Mouse (Mus musculus): ENCODE results near the gene Tssk4.
A peak's percentile ranks its signal among the peaks of the same experiment; 100 is the strongest.

Tssk4 gene

DNA sequence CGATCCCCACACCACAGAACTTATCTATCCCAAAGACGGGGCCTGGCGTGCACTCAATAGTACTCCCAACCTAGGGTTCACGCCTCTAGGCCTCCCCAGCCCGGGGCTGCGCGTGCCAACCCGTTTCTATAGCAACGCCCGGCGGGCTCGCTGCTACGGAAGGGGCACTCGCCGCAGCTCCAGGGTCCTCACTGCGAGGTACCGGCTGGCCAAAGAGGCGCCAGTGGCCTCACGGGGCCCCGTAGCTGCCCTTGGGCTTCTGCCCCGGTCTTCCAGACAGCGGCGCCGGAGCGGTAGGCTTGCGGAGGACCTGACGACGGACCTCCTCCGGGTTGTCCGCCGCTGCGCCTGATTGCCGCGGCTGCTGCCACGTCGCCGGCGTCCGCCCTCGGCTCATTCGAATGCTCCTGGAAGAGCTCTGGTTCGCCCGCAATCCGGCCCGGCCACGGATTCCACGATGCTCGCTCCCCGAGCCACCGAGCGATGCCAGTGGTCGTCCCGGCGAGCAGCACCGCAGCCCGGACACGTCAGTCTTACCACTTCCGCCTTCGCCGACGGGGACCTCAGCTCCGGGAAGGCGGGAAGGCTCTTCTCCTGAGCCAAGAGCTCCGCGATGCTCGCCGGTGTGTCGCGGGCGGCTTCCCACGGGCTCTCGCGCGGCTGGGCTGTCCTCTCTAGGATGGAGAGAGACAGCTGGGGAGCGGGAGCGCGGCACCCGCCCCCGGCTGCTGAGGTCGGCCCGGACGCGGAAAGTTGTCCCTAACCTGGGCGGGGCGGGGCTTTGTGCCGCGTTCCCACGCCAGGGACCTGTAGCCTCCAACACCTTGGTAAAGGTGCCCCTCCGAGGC lies 6.7 kb upstream of the Tssk4 start, which contains the start of gene Tm9sf1:
Tm9sf1 (minus strand) TSS at position 747 of the 848 bp plus-strand sequence.
- DNase-seq = peak; percentile 95

GRCm38 (mm10) chr14:55644261-55644888 lies 5.6 kb upstream of the Tssk4 start:
- peak; percentile 12 for DNase-seq

DNA sequence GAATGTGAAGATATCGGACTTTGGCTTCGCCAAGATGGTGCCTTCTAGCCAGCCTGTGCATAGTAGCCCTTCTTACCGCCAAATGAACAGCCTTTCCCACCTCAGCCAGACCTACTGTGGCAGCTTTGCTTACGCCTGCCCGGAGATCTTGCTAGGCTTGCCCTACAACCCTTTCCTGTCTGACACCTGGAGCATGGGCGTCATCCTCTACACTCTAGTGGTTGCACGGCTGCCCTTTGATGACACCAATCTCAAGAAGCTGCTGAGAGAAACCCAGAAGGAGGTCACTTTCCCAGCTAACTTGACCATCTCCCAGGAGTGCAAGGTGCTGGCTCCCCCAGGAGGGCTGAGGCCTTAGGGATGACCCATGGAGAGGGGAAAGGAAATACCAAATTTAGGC lies 1.5 kb downstream of the Tssk4 start:
- DNase-seq = no peak

GRCm38 (mm10) chr14:55656935-55657334 lies 7.0 kb downstream of the Tssk4 start:
- DNase-seq = no peak

DNA sequence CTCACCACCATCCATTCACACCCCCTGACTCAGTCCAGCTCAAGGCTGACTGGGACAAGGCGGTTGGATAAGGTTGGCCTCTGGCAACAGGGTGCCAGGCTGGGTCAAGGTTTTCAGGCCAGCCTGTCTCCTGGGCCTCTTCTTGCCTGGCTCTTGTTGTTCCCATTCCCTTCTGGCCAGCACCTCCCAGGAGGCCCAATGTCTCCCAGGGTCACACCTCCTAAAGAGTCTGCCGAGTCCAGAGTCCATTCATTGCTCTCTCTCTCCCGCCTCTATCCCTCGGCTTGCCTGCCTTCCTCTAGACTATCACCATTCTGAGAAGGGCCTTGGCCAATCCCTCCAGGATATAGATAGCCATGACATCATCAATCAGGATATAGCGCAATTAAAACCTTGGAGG lies 8.0 kb downstream of the Tssk4 start:
- DNase-seq = peak; percentile 51

GRCm38 (mm10) chr14:55659960-55660573 lies 10.1 kb downstream of the Tssk4 start, which contains the start of gene Mdp1:
TSS of gene Mdp1 (minus strand) at chr14:55660508.
- DNase-seq = peak; percentile 80

DNA sequence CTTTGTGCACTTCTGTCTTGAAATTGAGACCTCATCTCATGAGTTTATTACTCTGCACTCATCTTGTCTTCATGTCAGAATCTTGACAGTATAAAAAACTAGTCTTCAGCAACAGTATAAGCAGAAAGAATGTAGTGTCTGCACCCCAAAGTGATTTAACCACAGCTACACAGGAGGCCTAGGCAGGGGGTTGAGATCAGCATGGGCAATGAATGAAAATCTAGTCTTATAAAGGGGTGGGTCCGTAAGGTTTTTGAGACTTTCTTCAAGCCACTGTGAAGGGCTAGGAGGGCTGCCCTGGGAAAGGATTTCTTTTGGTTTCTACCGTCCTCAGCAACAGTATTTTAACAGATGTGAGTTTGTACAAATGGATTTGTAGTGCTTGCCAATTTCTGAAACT lies 10.7 kb downstream of the Tssk4 start:
- DNase-seq = no peak

- DNase-seq = no peak
These were observed 21.5 kb downstream of the Tssk4 start for GRCm38 (mm10) chr14:55671486-55671832.

DNA sequence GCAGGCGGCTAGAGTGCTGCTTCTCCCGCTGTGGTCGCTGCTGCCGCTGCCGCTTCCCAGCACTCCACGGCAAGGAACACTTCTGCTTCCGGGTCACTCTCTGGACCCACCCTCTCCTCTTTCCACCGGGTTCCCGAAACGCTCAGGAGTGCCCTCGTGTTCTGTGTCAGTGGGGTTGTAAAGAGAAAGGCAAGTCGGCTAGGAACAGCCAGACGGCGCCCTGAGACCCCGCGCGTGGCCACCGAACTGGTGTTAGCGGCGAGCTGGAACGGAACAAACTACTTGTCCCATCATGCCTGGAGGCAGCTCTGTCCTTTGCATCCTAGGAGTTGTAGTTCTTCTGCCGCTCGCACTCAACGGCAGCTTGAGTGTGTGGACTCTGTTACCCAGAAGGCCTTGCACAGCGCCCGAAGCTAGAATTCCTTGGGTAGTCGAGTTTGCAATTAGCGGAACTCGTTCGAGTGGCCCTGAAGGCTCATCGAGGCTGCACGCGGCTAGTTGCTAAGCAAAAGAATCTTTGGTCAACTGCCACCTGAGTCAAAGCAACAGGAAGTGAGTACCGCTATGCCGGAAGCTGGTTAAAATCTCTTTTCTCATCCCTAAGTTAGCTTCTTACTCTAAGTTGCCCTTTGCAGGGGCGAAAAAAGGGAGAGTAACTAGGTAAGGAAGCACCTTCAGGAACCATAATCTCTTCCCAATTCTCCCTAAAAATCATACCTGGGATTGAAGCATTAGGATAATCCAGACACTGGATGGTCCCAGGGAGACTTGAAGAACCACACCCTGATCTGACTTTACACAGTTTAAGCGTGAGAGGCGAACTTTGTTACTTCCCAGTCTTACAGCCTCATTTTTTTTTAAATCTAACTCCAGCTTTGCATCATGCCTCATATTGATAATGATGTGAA lies 22.1 kb downstream of the Tssk4 start, which contains the start of the genes Gmpr2 and Nedd8:
Gmpr2 (plus strand) TSS at position 109 of the 908 bp plus-strand sequence.
Nedd8 (minus strand) TSS at position 292 of the 908 bp plus-strand sequence.
- peak; percentile 95 for DNase-seq

GRCm38 (mm10) chr14:55672741-55673060 lies 22.7 kb downstream of the Tssk4 start:
- DNase-seq = no peak

GRCm38 (mm10) chr14:55677615-55678014 lies 27.6 kb downstream of the Tssk4 start:
- no peak for DNase-seq

DNA sequence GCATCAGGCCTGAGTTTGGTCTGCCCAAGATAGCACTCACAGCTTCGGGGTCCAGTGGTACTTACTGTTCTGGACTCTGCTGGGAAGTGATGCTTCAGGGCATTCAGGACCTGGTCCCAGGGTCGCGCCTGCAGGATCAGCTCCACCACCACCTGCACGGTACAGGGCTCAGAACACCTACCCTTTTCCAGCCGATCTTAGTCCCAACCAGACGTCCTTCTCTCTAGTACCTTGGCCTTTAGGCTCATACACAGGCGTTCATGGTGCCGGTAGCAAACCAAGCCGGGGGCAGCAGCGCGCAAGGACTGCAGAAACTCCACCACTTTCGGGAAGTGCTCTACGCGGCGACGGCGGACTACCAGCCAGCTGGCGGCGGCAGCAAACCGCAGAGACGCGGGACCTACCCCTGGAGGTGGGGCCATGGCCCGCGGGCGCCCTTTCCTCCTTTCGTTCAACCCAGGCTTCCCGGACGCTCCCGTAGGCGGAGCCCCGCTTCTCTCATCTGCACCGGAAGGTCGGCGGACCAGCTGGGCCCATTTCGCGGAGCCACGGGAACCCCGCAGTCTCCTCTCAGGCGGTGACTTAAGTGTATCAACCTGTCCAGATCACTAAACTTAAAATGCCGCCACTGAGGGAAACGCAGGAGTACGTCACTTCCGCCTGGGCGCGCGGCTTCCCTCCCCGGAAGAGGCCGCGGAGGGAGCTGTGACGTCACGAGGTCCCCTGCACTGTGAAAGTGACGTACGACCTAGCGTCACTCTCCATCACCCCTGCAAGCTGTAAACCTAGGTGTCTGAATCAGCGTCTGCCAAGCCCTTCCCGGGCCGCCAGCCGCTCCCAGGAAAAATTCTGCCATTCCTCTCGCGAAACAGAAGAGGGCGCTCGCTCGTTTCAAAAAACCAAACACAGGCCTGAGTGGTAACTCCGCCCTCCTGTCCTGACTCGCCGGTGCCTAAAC lies 31.5 kb downstream of the Tssk4 start, which contains the start of gene Tinf2:
Tinf2 (minus strand) TSS at position 661 of the 958 bp plus-strand sequence.
- peak; percentile 95 for DNase-seq

GRCm38 (mm10) chr14:55682118-55682493 lies 32.1 kb downstream of the Tssk4 start:
- no peak for DNase-seq

GRCm38 (mm10) chr14:55689433-55689832 lies 39.4 kb downstream of the Tssk4 start:
- no peak for DNase-seq

DNA sequence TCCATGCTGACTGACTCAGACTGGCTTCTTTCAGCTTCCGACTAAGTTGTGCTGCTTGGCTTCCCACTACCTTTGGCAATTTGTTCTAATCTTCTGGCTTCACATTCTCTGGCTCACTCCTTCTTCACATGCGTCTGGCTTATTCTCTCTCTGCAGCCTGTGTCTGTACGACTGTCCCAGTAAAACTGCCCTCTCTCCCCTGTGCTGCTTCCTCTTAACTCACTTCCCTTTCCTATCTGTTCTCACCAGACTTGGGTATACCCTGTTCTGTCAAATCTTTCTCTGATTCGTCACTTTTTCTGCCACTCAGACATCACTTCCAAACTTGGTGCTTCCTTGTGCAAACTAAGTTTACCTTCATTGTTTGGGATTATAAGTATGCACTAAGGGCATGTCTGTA lies 47.2 kb downstream of the Tssk4 start:
- no peak for DNase-seq

DNA sequence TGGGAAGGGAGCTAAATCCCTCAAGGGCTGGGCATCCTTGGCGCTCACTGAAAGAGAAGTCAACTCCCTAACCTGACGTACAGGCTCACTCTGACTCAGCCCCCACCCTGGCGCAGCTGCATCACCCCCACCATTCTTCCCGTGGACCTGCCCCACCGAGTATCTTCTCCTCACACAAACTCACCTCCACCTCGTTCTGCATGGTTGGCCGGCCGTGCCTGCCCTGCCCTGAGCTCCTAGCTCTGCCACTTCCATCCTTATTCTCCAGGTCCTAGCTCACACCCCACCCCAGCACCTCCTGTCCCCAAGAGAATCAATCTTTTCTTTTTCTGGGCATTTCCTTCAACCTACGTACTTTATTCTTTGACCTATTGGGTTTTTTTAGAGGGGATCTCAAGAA lies 51.1 kb downstream of the Tssk4 start:
- DNase-seq = no peak
